Mouse (Mus musculus): ENCODE data around the gene Rtel1.

The Rtel1 gene

GRCm38 (mm10) chr2:181319248-181320102 is at the start of gene Rtel1:
Rtel1 (plus strand) TSS chr2:181319739.
- DNase-seq (ENCODE audit: low read depth, low spot score), result peak; percentile 92

- DNase-seq (ENCODE audit: low read depth, low spot score), result no peak
Observed at GRCm38 (mm10) chr2:181272092-181272491, 47.4 kb upstream of the Rtel1 start.

GRCm38 (mm10) chr2:181273829-181274228 is 45.7 kb upstream of the Rtel1 start:
- no peak for DNase-seq (ENCODE audit: low read depth, low spot score)

DNA sequence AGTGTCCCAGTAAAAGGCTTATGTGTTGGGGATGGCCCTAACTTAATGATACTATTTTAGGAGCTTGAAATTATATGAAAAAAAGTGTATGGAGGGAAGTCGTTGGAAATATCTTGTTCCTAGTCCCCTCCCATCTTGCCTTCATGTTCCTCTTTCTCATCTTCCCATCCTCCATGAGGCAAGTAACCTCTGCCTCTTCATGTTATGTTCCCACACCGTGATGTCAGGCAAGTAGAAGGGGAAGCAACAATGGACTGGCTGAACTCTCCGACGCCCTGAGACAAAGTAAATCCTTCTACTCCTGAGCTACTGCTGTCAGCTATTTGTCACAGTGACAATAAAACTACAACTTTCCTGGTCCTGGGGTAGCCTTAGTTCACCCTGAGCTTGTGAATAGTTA is 44.9 kb upstream of the Rtel1 start:
- DNase-seq (ENCODE audit: low read depth, low spot score), result no peak

GRCm38 (mm10) chr2:181276766-181277165 is 42.8 kb upstream of the Rtel1 start:
- peak; percentile 18 for DNase-seq (ENCODE audit: low read depth, low spot score)

- DNase-seq (ENCODE audit: low read depth, low spot score), result no peak
Observed at GRCm38 (mm10) chr2:181277866-181278265, 41.7 kb upstream of the Rtel1 start.

- no peak for DNase-seq (ENCODE audit: low read depth, low spot score)
Observed at GRCm38 (mm10) chr2:181279968-181280367, 39.6 kb upstream of the Rtel1 start.

- DNase-seq (ENCODE audit: low read depth, low spot score), result peak; percentile 37
Observed at GRCm38 (mm10) chr2:181286629-181287337, 32.8 kb upstream of the Rtel1 start.

DNA sequence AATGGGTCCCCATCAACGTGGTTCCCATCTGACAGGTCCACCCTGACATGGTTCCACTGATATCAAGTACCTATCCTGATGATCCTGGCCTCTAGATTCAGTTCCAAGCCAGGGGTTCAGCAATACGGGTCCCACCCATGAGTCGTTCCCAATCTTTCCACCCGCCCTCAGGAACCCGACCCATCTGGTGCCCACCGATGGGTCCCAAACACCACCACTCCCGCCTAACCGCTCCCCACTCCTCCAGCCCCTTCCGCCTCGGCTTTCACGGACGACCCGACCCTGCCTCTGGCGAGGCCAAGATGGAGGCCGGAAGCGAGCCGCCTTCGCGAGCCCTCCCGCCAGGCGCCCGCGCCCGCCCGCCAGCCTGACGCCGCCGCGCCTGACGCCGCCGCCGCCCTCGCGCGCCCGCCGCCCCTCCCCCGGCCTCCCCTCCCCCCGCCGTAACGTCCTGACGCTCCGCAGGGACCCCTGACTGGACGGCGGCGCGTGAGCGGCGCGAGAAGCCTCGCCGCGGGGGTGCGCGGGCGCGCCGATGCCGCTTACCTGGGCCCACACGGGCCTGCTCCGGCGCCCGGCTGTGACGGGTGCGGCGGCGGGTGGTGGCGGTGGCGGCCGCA is 32.1 kb upstream of the Rtel1 start:
- DNase-seq (ENCODE audit: low read depth, low spot score), result peak; percentile 64

- DNase-seq (ENCODE audit: low read depth, low spot score), result peak; percentile 99
Observed at GRCm38 (mm10) chr2:181287958-181288350, 31.6 kb upstream of the Rtel1 start, which contains the start of gene Gmeb2. Gmeb2 (minus strand) TSS chr2:181288035.

GRCm38 (mm10) chr2:181288691-181289090 is 30.8 kb upstream of the Rtel1 start:
- DNase-seq (ENCODE audit: low read depth, low spot score), result peak; percentile 22

GRCm38 (mm10) chr2:181290937-181291336 is 28.6 kb upstream of the Rtel1 start:
- no peak for DNase-seq (ENCODE audit: low read depth, low spot score)

GRCm38 (mm10) chr2:181302041-181302440 is 17.5 kb upstream of the Rtel1 start:
- peak; percentile 69 for DNase-seq (ENCODE audit: low read depth, low spot score)

- DNase-seq (ENCODE audit: low read depth, low spot score), result no peak
Observed at GRCm38 (mm10) chr2:181304944-181305343, 14.6 kb upstream of the Rtel1 start.

DNA sequence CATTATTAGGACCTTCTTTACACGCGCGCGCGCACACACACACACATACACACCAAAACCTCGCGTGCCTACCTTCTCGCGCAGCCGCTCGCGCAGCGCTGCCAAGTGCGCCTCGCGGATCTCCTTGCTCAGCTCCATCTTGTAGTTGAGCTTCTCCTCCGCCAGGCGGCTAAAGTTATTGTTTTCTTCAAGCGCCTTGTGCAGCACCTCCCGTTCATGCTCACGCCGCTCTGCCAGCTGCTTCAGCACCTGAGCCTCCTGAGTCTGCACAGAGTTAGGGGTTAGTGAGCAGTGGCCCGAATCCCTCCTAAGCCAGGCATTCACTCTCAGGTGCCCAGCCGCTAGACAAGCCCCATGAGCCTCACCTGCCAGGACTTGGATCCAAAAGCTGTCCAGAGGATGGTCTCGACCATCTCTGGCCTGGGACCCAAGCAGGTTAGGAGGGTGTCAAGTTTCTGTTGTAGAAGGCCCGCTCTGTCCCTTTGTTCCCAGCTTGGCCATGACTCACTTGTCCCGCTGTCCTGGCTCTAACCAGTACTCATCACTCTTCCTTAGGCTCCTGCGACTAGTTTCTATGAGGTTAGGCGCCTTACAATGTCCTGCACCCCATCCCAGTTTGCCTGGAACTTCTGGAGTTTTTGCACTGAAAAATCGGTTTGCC is 12.3 kb upstream of the Rtel1 start:
- DNase-seq (ENCODE audit: low read depth, low spot score), result no peak

DNA sequence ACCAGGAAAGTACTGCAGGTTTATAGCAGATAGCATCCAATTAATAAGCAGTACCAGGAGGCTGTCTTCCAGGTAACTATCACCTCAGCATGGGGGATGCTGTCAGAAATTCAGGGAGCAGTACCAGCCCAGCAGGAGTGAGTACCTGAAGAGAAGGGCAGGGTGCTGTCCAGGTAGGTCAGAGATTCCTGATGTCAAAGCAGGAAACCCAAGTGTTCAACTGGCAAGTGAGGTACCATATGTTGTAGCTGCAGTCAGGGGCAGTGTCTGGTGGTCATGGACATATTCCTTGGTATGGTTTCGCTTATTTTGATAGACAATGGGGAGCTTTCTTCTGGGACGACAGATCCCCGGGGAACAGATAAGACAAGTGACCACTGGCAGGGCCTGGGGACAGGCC is 7.1 kb upstream of the Rtel1 start:
- DNase-seq (ENCODE audit: low read depth, low spot score), result no peak

GRCm38 (mm10) chr2:181313006-181313343 is 6.6 kb upstream of the Rtel1 start:
- DNase-seq (ENCODE audit: low read depth, low spot score), result no peak

- DNase-seq (ENCODE audit: low read depth, low spot score), result no peak
Observed at GRCm38 (mm10) chr2:181313344-181314079, 6.0 kb upstream of the Rtel1 start.

DNA sequence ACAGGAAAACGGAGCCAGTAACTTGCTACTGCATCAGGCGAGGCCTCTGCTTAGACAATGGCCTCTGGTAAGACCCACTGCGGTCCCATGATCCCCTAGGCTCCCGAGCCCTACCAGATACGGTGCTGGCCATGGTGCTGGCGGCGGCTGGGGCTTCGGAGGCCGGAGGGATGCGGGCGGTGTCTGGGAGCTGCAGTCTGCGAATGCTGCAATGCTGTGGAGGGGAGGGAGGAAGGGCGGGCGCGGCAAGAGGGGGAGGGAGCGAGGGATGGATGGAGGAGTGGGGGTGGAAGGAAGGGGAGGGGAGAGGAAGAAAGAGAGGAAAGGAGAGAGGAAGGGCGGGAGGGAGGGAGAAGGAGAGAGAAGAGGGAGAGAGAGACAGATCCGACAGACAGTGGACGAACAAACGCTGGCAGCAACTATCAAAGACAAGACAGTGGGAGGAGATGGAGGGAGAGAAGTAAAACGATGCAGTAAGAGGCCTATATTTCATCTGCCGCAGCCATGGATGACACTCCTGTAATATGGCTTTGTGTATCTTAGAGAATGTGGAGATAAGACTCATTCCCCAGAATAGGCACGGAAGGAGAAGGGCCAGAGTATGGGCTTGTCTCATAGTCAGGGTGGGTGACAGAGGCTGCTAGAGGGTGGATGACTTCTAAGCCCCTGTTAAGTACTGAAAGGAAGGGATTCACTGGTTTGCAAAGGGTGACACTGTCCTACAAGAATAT is 5.3 kb upstream of the Rtel1 start, which contains the start of gene Stmn3:
Gene Stmn3, minus strand, starts transcription at position 421 of the 731 bp plus-strand sequence.
- DNase-seq (ENCODE audit: low read depth, low spot score), result no peak

- DNase-seq (ENCODE audit: low read depth, low spot score), result no peak
Observed at GRCm38 (mm10) chr2:181320103-181320499, 562 bp downstream of the Rtel1 start.
